Mouse (Mus musculus): ENCODE measurements around the gene Slc22a16. TPM values are rescaled to one million over a fixed set of nuclear protein-coding genes. Genes with fewer than 3 reads are reported as not detected.
"Not testable (repeated sequence)": the region's sequence is repeated elsewhere in the genome, so short reads cannot be mapped to it uniquely, and the experiment has no call there.

Gene Slc22a16
- polyA plus RNA-seq, 1 experiment from 2014 or later = not detected

DNA sequence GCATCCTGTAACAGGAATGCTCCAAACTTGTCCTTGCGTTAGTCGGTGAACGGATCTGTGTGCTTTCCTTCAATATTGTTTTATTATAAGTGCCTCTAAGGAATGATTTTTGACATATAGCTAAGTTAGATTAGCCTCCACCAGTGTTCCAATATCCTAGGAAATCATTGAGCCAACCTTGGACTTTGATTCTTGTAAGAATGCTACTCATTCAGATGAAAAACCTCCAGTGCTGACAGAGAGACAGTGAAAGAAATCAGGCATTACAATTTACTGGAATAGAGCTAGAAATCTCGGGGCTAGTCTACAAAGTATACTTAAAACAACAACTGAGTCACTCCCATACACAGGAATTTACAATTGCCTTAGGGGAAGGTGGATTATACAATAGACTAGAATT, 37.5 kb upstream of the Slc22a16 start:
- H3K4me1 ChIP-seq; ATAC-seq (ENCODE audit: insufficient read depth, low FRiP score, low read depth); H3K4me2 ChIP-seq; H3K9me3 ChIP-seq; H3K27ac ChIP-seq; H3K36me3 ChIP-seq; H3K9ac ChIP-seq; H3K4me3 ChIP-seq (replicated peaks); H3K27me3 ChIP-seq (replicated peaks): not testable (repeated sequence)
- 92% methylated on average over 4 of the region's 4 CpGs for WGBS

DNA sequence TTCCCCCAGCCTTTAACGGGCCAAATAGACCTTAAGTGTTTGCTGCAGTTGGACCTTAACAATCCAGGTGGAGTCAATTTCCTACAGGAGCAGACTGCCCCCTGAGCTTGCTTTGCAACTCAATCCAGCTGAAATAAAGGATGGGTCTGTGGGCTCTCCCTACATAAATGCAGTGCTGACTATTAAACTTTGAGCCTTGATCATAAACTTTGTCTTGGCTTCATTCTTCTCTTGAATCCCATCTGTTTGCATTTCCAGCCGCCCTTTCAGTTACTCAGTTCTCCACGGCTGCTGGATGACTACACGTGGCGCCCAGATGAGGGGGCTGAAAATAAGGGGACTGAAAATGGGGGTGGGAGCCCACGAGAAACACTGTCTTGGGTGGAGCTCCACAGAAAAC, 28.8 kb upstream of the Slc22a16 start:
- H3K36me3 ChIP-seq = no peaks in the 10 kb centered on the region
- H3K9ac ChIP-seq = no peak overlapping the region
- no peak overlapping the region for H3K27ac ChIP-seq
- H3K4me3 ChIP-seq (replicated peaks) = no peak overlapping the region
- ATAC-seq (ENCODE audit: insufficient read depth, low FRiP score, low read depth) = no peak
- H3K9me3 ChIP-seq = no peaks in the 10 kb centered on the region
- H3K4me1 ChIP-seq = no peaks in the 10 kb centered on the region
- H3K27me3 ChIP-seq (replicated peaks) = no peaks in the 10 kb centered on the region
- no peak overlapping the region for H3K4me2 ChIP-seq
- 56% methylated on average over 6 of the region's 6 CpGs for WGBS

DNA sequence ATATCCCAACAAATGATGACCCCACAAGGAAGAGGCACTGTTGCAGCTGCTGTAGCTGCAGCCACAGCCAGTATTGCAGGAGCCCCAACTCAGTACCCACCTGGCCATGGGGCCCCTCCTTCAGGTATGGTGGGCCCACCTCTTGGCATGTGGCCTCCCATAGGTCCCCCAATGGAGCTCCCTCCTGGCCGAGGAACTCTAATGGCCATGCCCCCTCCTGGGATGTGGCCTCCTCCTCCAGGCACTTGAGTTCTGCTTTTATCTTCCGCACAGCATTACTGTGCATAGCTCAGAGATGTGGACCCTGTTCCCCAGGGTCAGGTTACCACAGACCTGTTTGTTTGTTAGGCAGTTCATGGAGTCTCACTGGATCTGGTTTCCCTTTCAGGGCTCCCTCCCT, 20.8 kb upstream of the Slc22a16 start:
- WGBS = 65% methylated on average over 2 of the region's 2 CpGs
- no peaks in the 10 kb centered on the region for H3K9me3 ChIP-seq
- no peak overlapping the region for H3K27ac ChIP-seq
- no peak overlapping the region for H3K9ac ChIP-seq
- H3K4me3 ChIP-seq (replicated peaks) = no peak overlapping the region
- H3K27me3 ChIP-seq (replicated peaks) = no peaks in the 10 kb centered on the region
- no peaks in the 10 kb centered on the region for H3K4me1 ChIP-seq
- no peaks in the 10 kb centered on the region for H3K36me3 ChIP-seq
- no peak for ATAC-seq (ENCODE audit: insufficient read depth, low FRiP score, low read depth)
- H3K4me2 ChIP-seq = no peak overlapping the region

DNA sequence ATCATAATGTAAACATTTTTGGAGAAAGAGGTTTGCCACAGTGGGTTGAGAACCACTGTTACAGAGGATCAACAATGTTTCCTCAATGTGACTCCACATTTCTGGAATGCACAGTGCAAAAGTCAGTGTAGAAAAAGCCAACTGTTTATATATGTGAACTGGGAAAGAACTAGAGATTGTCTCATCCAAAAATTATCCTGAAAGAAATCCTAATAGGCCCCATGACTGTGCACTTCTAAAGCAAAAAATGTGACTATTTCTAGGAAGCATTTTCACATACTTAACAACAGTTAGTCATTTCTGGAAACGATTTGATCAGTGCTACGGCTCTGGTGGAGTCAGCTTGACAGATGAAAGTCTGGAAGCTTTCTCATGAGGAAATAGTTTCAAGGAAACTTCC, 18.3 kb upstream of the Slc22a16 start:
- H3K9ac ChIP-seq = no peak overlapping the region
- WGBS = 48% methylated on average over 2 of the region's 2 CpGs
- no peak for ATAC-seq (ENCODE audit: insufficient read depth, low FRiP score, low read depth)

DNA sequence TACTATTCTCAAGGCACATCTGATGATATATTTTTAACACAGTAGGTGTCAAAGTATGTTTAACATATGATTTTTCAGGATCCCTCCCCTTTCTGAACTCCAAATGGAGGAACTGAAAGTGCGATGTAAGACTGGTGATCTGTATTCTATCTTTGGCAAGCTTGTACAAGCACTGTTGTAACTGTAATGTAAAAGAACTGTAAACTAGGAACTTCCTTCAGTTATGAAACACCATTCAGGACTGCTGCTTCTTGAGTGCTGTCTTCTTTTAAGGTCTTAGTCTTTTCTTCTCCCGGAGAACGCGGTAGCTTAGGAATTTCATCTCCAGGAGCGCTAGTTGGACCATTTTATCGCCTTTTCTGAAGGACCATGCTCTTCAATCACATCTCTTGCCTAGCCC, 4.4 kb upstream of the Slc22a16 start:
- not testable (repeated sequence) for H3K9ac ChIP-seq; ATAC-seq (ENCODE audit: insufficient read depth, low FRiP score, low read depth); H3K4me2 ChIP-seq; H3K36me3 ChIP-seq; H3K4me1 ChIP-seq; H3K4me3 ChIP-seq (replicated peaks); H3K27ac ChIP-seq; H3K9me3 ChIP-seq; H3K27me3 ChIP-seq (replicated peaks)
- 97% methylated on average over 6 of the region's 6 CpGs for WGBS

More for the DNA sequence above, 18.3 kb upstream of the Slc22a16 start:
- Histone ChIP-seq H3K27ac (peak overlapping the region; percentile 31; the same call in 1 of the 2 replicates), H3K4me1 (no peaks in the 10 kb centered on the region), H3K27me3 (replicated peaks) (no peaks in the 10 kb centered on the region), H3K4me2 (no peak overlapping the region), H3K4me3 (replicated peaks) (no peak overlapping the region), H3K36me3 (no peaks in the 10 kb centered on the region), H3K9me3 (no peaks in the 10 kb centered on the region)

DNA sequence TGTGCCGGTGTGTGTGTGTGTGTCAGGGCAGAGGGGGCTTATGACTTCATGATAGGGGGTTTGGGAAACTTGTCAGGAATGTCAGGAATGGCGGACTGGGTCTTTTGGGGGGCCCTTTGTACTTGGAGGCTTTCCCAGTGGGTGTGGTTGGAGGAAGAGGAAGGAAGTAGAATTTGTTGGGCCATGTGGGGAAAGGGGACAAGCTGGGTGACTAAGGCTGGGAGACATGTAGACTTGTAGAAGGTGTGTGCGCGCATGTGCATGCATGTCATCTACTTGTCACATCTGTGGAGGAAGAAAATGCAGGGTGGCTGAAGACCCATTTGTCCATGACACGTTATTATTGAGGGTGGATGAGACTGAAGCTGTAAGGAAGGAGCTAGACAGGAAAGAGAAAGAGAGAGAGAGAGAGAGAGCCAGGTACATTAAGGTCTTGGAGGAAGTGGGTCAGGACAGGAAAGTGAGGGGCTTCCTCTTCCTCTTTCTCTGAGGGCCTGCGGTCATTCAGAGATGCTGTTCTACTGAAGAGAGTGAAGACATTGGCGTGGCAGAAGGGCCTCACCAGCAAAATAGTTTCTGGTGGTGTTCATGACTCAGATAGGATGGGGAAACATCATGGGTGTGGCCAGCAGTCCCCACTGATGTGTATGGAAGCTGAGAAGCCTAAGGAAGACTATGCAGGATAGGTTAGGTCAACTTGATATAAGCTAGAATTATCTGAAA, 5.9 kb downstream of the Slc22a16 start:
- H3K27ac ChIP-seq = no peak overlapping the region
- H3K27me3 ChIP-seq (replicated peaks) = no peaks in the 10 kb centered on the region
- no peak for ATAC-seq (ENCODE audit: insufficient read depth, low FRiP score, low read depth)
- H3K9me3 ChIP-seq = no peaks in the 10 kb centered on the region
- no peaks in the 10 kb centered on the region for H3K36me3 ChIP-seq
- 83% methylated on average over 7 of the region's 7 CpGs for WGBS
- no peak overlapping the region for H3K4me3 ChIP-seq (replicated peaks)
- no peaks in the 10 kb centered on the region for H3K4me1 ChIP-seq
- H3K9ac ChIP-seq = no peak overlapping the region
- H3K4me2 ChIP-seq = no peak overlapping the region

DNA sequence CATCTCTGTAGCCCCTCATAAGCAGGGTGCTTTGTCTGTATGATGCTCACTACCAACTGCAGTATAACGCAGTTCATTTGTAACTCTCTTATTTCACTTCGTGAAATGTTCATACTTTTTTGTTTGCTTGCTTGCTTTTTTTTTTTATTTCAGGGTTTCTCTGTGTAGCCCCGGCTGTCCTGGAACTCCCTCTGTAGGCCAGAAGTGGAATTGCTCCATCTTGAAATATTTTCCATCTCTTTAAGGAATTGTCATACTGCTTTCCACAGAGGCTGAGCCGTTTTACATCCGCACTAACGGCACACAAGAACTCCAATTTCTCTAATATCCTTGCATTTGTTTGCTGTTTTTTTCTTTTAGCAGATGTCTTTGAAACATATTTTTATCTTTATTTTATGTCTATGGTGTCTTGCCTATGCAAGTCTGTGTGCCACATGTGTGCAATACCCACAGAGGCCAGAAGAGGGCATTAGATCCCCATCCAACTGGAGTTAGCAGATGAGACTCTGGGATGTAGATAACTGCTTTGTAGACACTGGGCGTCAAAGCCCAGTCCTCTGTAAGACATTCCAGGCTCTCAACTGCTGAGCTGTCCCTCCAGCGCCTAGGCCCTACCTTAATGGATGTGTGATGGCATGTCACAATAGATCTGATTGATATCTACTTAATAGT, 13.6 kb downstream of the Slc22a16 start:
- H3K9ac ChIP-seq = no peak overlapping the region
- WGBS = 75% methylated on average over 8 of the region's 8 CpGs

DNA sequence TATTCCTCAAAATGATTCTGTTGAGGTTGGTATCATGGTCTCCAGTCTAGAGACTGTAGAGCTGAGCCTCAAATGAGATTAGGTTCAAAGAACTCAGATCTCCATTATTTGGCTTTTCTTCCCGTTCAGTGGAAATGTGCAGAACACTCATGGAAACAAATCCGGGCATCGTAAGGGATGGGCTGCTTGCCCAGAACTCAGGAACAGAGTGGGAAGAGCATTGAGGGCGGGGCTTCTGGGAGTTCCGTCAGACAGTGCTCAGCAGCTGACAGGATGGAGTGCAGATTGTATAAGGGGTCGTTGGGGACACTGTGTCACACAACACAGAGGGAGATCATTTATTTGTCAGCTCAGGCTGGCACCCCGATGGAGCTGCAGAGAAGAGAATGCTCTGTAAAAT, 22.1 kb downstream of the Slc22a16 start:
- no peak for ATAC-seq (ENCODE audit: insufficient read depth, low FRiP score, low read depth)

More for the DNA sequence above, 13.6 kb downstream of the Slc22a16 start:
- ATAC-seq (ENCODE audit: insufficient read depth, low FRiP score, low read depth) = no peak
- Histone ChIP-seq H3K4me1 (no peaks in the 10 kb centered on the region), H3K27ac (no peak overlapping the region), H3K9me3 (no peaks in the 10 kb centered on the region), H3K27me3 (replicated peaks) (no peaks in the 10 kb centered on the region), H3K4me2 (no peak overlapping the region), H3K4me3 (replicated peaks) (no peak overlapping the region), H3K36me3 (no peaks in the 10 kb centered on the region)

DNA sequence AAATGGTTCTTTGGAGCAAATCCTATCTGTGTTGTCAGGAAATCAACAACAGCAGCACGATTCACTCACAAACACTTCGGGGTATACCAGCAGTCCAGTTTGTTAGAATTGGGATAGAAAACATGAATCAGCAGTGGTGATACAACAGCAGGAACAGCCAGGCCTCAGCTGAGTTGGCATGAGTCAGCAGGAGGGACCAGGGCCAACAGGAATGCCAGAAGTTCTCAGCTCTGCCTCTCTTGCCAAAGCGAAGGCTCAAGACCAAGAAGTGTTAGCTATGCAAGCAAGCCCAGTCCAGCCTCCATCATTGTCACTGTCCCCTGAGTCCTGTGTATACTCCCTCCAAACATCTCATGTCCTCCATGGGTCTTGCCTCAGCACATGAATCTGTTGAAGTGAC, 27.0 kb downstream of the Slc22a16 start:
- Histone ChIP-seq H3K27ac (no peak overlapping the region), H3K9me3 (no peaks in the 10 kb centered on the region), H3K4me2 (no peak overlapping the region), H3K36me3 (no peaks in the 10 kb centered on the region), H3K9ac (no peak overlapping the region), H3K27me3 (replicated peaks) (no peaks in the 10 kb centered on the region), H3K4me1 (no peaks in the 10 kb centered on the region), H3K4me3 (replicated peaks) (no peak overlapping the region)
- WGBS = 87% methylated on average over 3 of the region's 3 CpGs
- ATAC-seq (ENCODE audit: insufficient read depth, low FRiP score, low read depth) = no peak

More for the DNA sequence above, 22.1 kb downstream of the Slc22a16 start:
- Histone ChIP-seq H3K4me2 (no peak overlapping the region), H3K27me3 (replicated peaks) (no peaks in the 10 kb centered on the region), H3K4me1 (no peaks in the 10 kb centered on the region), H3K9me3 (no peaks in the 10 kb centered on the region), H3K9ac (no peak overlapping the region), H3K27ac (no peak overlapping the region), H3K36me3 (no peaks in the 10 kb centered on the region), H3K4me3 (replicated peaks) (no peak overlapping the region)
- WGBS = 54% methylated on average over 7 of the region's 7 CpGs

DNA sequence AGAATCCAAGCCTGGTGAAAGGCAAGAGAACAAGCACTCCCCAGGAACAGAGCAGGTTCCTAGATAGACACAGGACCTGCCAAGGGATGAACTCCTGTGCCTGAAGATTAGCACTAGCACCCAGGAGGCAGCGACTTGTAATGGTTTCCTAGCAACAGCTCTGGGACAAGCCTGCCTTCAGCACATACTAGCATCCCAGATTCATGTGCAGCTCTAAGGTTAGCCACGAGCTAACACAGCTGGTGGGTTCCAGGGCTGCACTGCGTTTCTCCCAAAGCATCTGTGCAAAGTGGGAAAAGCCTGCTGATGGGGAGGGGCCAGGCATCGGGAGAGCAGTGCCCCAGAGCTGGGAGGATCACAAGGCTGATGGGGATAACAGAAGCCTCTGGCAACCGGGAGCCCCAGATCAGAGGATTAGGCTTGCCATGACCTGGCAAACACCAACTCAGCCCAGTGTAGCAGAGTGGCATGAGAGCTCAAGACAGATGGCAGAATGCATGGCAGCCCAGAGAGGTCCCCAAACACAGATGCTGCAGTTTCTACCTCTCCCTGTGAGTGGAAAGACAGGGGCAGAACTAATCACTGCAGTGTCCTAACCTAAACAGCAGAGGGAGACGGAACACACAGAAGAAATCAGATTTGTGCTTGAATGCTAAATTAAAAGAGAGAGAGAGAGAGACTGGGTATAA, 34.7 kb downstream of the Slc22a16 start:
- no peaks in the 10 kb centered on the region for H3K27me3 ChIP-seq (replicated peaks)

DNA sequence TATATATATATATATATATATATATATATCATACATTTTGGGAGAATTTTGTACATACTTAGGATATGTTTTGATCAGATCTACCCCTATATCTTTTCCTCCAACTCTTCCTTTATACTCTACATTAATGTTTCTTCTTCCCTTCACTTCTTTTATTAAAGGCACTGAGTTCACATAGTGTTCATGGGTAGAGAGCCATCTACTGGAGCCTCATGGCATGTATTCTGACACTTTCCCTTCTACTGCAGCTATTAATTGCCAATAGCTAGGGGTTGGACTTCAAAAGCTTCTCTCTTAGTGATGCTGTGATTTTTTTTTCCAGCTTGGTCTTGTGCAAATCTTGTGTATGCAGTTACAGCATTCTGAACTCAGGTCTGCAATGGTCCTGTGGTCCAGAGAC, 47.8 kb downstream of the Slc22a16 start:
- Histone ChIP-seq H3K4me3 (replicated peaks) (no peak overlapping the region), H3K27ac (no peak overlapping the region), H3K9me3 (no peaks in the 10 kb centered on the region), H3K4me1 (no peaks in the 10 kb centered on the region), H3K4me2 (no peak overlapping the region), H3K27me3 (replicated peaks) (no peaks in the 10 kb centered on the region), H3K36me3 (no peaks in the 10 kb centered on the region), H3K9ac (no peak overlapping the region)
- ATAC-seq (ENCODE audit: insufficient read depth, low FRiP score, low read depth) = no peak

More for the DNA sequence above, 34.7 kb downstream of the Slc22a16 start:
- no peaks in the 10 kb centered on the region for H3K9me3 ChIP-seq
- H3K9ac ChIP-seq = no peak overlapping the region
- no peak overlapping the region for H3K4me2 ChIP-seq
- WGBS = 54% methylated on average over 6 of the region's 6 CpGs
- no peak overlapping the region for H3K4me3 ChIP-seq (replicated peaks)
- H3K4me1 ChIP-seq = no peaks in the 10 kb centered on the region
- H3K36me3 ChIP-seq = no peaks in the 10 kb centered on the region
- ATAC-seq (ENCODE audit: insufficient read depth, low FRiP score, low read depth) = no peak
- H3K27ac ChIP-seq = no peak overlapping the region

DNA sequence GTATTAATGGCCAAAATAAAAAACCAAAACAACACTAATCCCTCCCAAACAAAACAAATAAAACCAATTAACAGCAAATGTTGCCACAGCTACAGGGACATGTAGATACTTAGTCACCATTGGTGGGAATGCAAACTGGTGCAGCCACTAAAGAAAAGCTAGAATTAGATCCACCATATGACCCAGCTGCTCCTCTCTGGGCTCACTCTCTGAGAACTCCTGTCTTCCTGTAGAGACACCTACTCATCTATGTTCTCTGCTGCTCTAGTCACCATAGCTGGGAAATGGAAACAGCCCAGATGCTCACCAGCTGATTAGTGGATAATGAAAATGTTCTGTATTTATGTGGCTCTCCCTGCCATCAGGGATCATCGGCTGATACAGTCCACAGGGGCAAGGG, 49.6 kb downstream of the Slc22a16 start:
- WGBS = 68% methylated on average over 1 of the region's 1 CpGs
- no peaks in the 10 kb centered on the region for H3K27me3 ChIP-seq (replicated peaks)
- H3K9ac ChIP-seq = no peak overlapping the region
- no peak overlapping the region for H3K4me2 ChIP-seq
- H3K4me3 ChIP-seq (replicated peaks) = no peak overlapping the region
- no peak for ATAC-seq (ENCODE audit: insufficient read depth, low FRiP score, low read depth)
- H3K4me1 ChIP-seq = no peaks in the 10 kb centered on the region
- H3K9me3 ChIP-seq = no peaks in the 10 kb centered on the region
- H3K27ac ChIP-seq = no peak overlapping the region
- no peaks in the 10 kb centered on the region for H3K36me3 ChIP-seq
